Mouse (Mus musculus) myocyte (in vitro differentiated cells): ENCODE measurements around the gene Wfdc6a.

Experiments used
- CEBPB ChIP-seq: IDR thresholded peaks from 2 replicates; pipeline ENCODE4 v1.6.1; 2011; ENCODE audit warnings: mild to moderate bottlenecking, moderate library complexity; ENCODE audit not compliant: poor library complexity, insufficient read depth, severe bottlenecking
- E2F4 ChIP-seq: IDR thresholded peaks from one replicate; pipeline ENCODE4 v1.6.1; 2011; ENCODE audit warnings: mild to moderate bottlenecking, control low read depth, moderate library complexity; ENCODE audit not compliant: insufficient read depth
- MAX ChIP-seq: IDR thresholded peaks from one replicate; pipeline ENCODE4 v1.6.1; 2011; ENCODE audit warnings: low read depth, mild to moderate bottlenecking, control low read depth
- MYOD1 ChIP-seq, 3 experiments: IDR thresholded peaks; one replicate each; pipeline ENCODE4 v1.6.1; 2011; ENCODE audit warnings: control low read depth in 2 of 3, low read depth in 2 of 3, mild to moderate bottlenecking in 2 of 3, moderate library complexity in 1 of 3; ENCODE audit not compliant: insufficient read length in 2 of 3, control insufficient read depth in 1 of 3
- MYOG ChIP-seq, 3 experiments: IDR thresholded peaks; one replicate each; pipeline ENCODE4 v1.6.1; 2011; ENCODE audit warnings: control low read depth in 2 of 3, low read depth in 2 of 3, mild to moderate bottlenecking in 2 of 3; ENCODE audit not compliant: insufficient read length in 2 of 3, control insufficient read depth in 1 of 3, insufficient read depth in 1 of 3
- POLR2A ChIP-seq: IDR thresholded peaks from one replicate; pipeline ENCODE4 v1.6.1; 2011; ENCODE audit warnings: low read depth, mild to moderate bottlenecking, control low read depth, moderate library complexity; ENCODE audit not compliant: insufficient read length
- POLR2AphosphoS2 ChIP-seq: IDR thresholded peaks from one replicate; pipeline ENCODE4 v1.6.1; 2011; ENCODE audit warnings: low read depth, control low read depth; ENCODE audit not compliant: insufficient read length
- TCF12 ChIP-seq: IDR thresholded peaks from one replicate; pipeline ENCODE4 v1.6.1; 2011; ENCODE audit warnings: mild to moderate bottlenecking, control low read depth; ENCODE audit not compliant: poor library complexity, insufficient read depth, severe bottlenecking

DNA sequence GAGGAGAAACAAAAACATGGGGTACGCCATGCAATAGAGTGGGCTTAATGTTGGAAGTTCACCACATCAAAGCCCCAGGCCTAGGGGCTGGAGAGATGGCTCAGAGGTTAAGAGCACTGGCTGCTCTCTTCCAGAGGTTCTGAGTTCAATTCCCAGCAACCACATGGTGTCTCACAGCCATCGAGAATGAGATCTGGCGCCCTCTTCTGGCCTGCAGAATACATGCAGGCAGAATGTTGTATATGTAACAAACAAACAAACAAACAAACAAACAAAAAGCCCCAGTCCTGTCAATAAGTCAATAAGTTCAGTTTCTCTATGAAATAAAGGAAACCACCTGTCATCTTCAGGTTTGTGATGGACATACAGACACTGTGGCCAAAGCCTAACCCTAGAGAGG is 14.9 kb upstream of the Wfdc6a start:
- TF ChIP-seq POLR2A, result no peak
- no peak for TF ChIP-seq MYOD1 (IDR thresholded peaks at IDR 0.05; ENCODE audit: control insufficient read depth in 1 of 3, insufficient read length in 2 of 3, low read depth in 2 of 3)
- TF ChIP-seq TCF12, result no peak
- TF ChIP-seq POLR2AphosphoS2, result no peak
- TF ChIP-seq MYOG (IDR thresholded peaks at IDR 0.05; ENCODE audit: control insufficient read depth in 1 of 3, insufficient read depth in 1 of 3, insufficient read length in 2 of 3, low read depth in 2 of 3), result no peak
- TF ChIP-seq E2F4, result no peak
- no peak for TF ChIP-seq MAX
- TF ChIP-seq CEBPB, result no peak
